9 mouse cellular contexts compared by ENCODE assay signal in the genomic region with DNA sequence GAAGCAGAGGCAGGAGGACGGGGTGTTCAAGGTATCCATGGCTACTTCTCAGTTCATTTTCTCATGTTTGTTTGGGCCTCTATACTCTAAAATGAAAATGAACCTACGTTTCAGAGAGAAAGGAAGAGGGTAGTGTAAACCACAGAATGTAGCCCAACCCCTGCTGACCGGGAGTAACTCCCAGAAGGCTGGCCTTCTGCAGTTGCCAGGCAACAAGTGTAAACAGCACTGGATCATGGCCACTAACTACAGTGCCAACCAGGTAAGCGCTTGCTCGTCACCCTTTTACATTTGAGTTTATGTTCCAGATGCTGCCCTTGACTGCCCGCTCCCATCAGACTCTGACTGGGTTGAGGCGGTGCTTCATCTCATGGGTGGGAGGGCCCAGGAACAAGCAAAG. TPM values are rescaled to one million over a fixed set of nuclear protein-coding genes. Genes with fewer than 3 reads are reported as not detected.
DNase-seq lines count a peak whose midpoint lies in the region; ATAC-seq and TF ChIP-seq lines count a peak whose summit lies in the region.
"Had no signal": no experiment of that assay in that cellular context is flagged by ENCODE, and none has a peak within 500 bp of the region (broad histone marks: within the 10 kb centered on the region; RNA-seq: fewer than 3 reads in every experiment).

No protein-coding gene starts in this region.

- DNase-seq in adrenal gland, postnatal 10 days: peak; percentile 62
- DNase-seq in adrenal gland, adult 8-10 months: no peak
- DNase-seq in kidney, adult 2 months: peak; percentile 74
- DNase-seq in lung, postnatal 36 days: peak; percentile 74
- no peak for DNase-seq in layer of hippocampus, postnatal 14 days (ENCODE audit: low spot score in 2 of 2)
- DNase-seq in cerebellum, postnatal 36 days: no peak

- H3K4me1 ChIP-seq in bone marrow macrophage, adult 2 months (ENCODE audit: control insufficient read depth, insufficient read depth, low read length): peaks cover 10% of the 10 kb centered on the region
- no peaks in the 10 kb centered on the region; the same call in 1 of the 2 replicates for H3K4me1 ChIP-seq in kidney, adult 2 months (ENCODE audit: control insufficient read depth, insufficient read depth, low read length)
- no peaks in the 10 kb centered on the region for H3K4me1 ChIP-seq in forebrain, embryonic 16.5 days (replicated peaks; ENCODE audit: control insufficient read depth, insufficient read depth, low read length)
- H3K4me1 ChIP-seq: embryonic facial prominence, embryonic 13.5 days had no signal

- no peak for TF ChIP-seq POLR2A in bone marrow macrophage, adult 2 months (IDR thresholded peaks at IDR 0.05; ENCODE audit: borderline replicate concordance, low read depth, low read length)
- TF ChIP-seq POLR2A in kidney, adult 2 months (IDR thresholded peaks at IDR 0.05; ENCODE audit: low read depth, low read length): no peak

- ATAC-seq in forebrain, embryonic 16.5 days: no peak

- TF ChIP-seq CTCF in bone marrow macrophage, adult 2 months (IDR thresholded peaks at IDR 0.05; ENCODE audit: low read depth, low read length): no peak
- TF ChIP-seq CTCF in kidney, adult 2 months (conservative IDR thresholded peaks at IDR 0.05; ENCODE audit: insufficient read depth, insufficient read length, low read depth, low read length): no peak

- H3K9me3 ChIP-seq in forebrain, embryonic 16.5 days (ENCODE audit: control insufficient read depth, low read length): no peaks in the 10 kb centered on the region
- H3K9me3 ChIP-seq: embryonic facial prominence, embryonic 13.5 days had no signal

- H3K9ac ChIP-seq in forebrain, embryonic 16.5 days (replicated peaks; ENCODE audit: low read depth, low read length): no peak overlapping the region
- H3K9ac ChIP-seq: embryonic facial prominence, embryonic 13.5 days had no signal

- H3K4me2 ChIP-seq in forebrain, embryonic 16.5 days (ENCODE audit: low read length): no peak overlapping the region
- H3K4me2 ChIP-seq: embryonic facial prominence, embryonic 13.5 days had no signal

- no peaks in the 10 kb centered on the region for H3K36me3 ChIP-seq in kidney, adult 2 months (ENCODE audit: control insufficient read depth, insufficient read depth, low read length)
- 0 out of 2 replicates have a peak, but pooled peaks cover 2% of the 10 kb centered on the region for H3K36me3 ChIP-seq in forebrain, embryonic 16.5 days (ENCODE audit: control insufficient read depth, insufficient read depth)

- no peak overlapping the region for H3K4me3 ChIP-seq in bone marrow macrophage, adult 2 months (ENCODE audit: insufficient read depth, low read length)
- H3K4me3 ChIP-seq in kidney, adult 2 months (ENCODE audit: insufficient read depth, low read depth, low read length): no peak overlapping the region
- H3K4me3 ChIP-seq in forebrain, embryonic 16.5 days (replicated peaks; ENCODE audit: low read length): no peak overlapping the region
- H3K4me3 ChIP-seq: embryonic facial prominence, embryonic 13.5 days had no signal

- no peaks in the 10 kb centered on the region for H3K27me3 ChIP-seq in kidney, adult 2 months (replicated peaks; ENCODE audit: control insufficient read depth, insufficient read depth, low read length)
- H3K27me3 ChIP-seq in forebrain, embryonic 16.5 days (replicated peaks; ENCODE audit: control insufficient read depth, insufficient read depth, low read length): no peaks in the 10 kb centered on the region
- H3K27me3 ChIP-seq: embryonic facial prominence, embryonic 13.5 days had no signal

- 23% methylated on average over 7 of the region's 7 CpGs for WGBS in kidney, adult 2 months
- WGBS in forebrain, embryonic 16.5 days: 38% methylated on average over 7 of the region's 7 CpGs

- peak overlapping the region; percentile 35 for H3K27ac ChIP-seq in bone marrow macrophage, adult 2 months (ENCODE audit: insufficient read depth, low read depth, low read length)
- no peak overlapping the region for H3K27ac ChIP-seq in kidney, adult 2 months (ENCODE audit: insufficient read depth, low read depth, low read length)
- no peak overlapping the region for H3K27ac ChIP-seq in forebrain, embryonic 16.5 days (ENCODE audit: low read length)
- H3K27ac ChIP-seq: embryonic facial prominence, embryonic 13.5 days had no signal

RNA-seq across cellular contexts. Expression of gene Cfap126, which starts 9.2 kb away (rescaled TPM):
- total RNA-seq in adrenal gland, postnatal 10 days (2021): 1 to 10 TPM in 1 of 2 experiments, under 1 TPM in 1; 0.51 to 1.3 TPM
- 1 to 10 TPM; 1.3 to 4.1 (median 3.1) TPM for total RNA-seq in adrenal gland, adult 8-10 months (2022)
- polyA plus RNA-seq in bone marrow macrophage, adult 2 months (2012; ENCODE audit: insufficient read depth, insufficient read length, missing spikeins): 4.5 and 5.7 TPM in 2 replicates
- polyA plus RNA-seq in kidney, adult 2 months (2012; rRNA removed): 15.6 and 16.7 TPM in 2 replicates
- polyA plus RNA-seq in forebrain, embryonic 16.5 days (2015; fragmentation: Nextera tagmentation; extraction: Ambion mirVana): 5.3 and 6.4 TPM in 2 replicates
- total RNA-seq in layer of hippocampus, postnatal 14 days (2021): 1 to 10 TPM; 1.8 to 3.9 TPM

RNA-seq across cellular contexts. Expression of gene Sdhc, which starts 27.5 kb away (rescaled TPM):
- total RNA-seq in adrenal gland, postnatal 10 days (2021): 100 to 1,000 TPM; 746 to 845 TPM
- total RNA-seq in adrenal gland, adult 8-10 months (2022): 100 to 1,000 TPM; 324 to 440 (median 382) TPM
- 205 and 226 TPM in 2 replicates for polyA plus RNA-seq in bone marrow macrophage, adult 2 months (2012; ENCODE audit: insufficient read depth, insufficient read length, missing spikeins)
- polyA plus RNA-seq in kidney, adult 2 months (2012; rRNA removed): 814 and 951 TPM in 2 replicates
- polyA plus RNA-seq in forebrain, embryonic 16.5 days (2015; fragmentation: Nextera tagmentation; extraction: Ambion mirVana): 206 and 226 TPM in 2 replicates
- total RNA-seq in layer of hippocampus, postnatal 14 days (2021): 100 to 1,000 TPM; 196 to 214 TPM

RNA-seq across cellular contexts. Expression of gene Mpz, which starts 27.6 kb away (rescaled TPM):
- 10 to 100 TPM; 10.1 to 20.4 TPM for total RNA-seq in adrenal gland, postnatal 10 days (2021)
- 1 to 10 TPM in 2 of 4 experiments, under 1 TPM in 2; 0.43 to 1.4 (median 1.2) TPM for total RNA-seq in adrenal gland, adult 8-10 months (2022)
- 2.0 TPM in 1 of 2 replicates, not detected in the other for polyA plus RNA-seq in bone marrow macrophage, adult 2 months (2012; ENCODE audit: insufficient read depth, insufficient read length, missing spikeins)
- polyA plus RNA-seq in kidney, adult 2 months (2012; rRNA removed): 3.5 and 7.7 TPM in 2 replicates
- not detected in 2 replicates for polyA plus RNA-seq in forebrain, embryonic 16.5 days (2015; fragmentation: Nextera tagmentation; extraction: Ambion mirVana)
- total RNA-seq in layer of hippocampus, postnatal 14 days (2021): not detected

RNA-seq across cellular contexts. Expression of gene Fcgr3, which starts 58.2 kb away (rescaled TPM):
- 10 to 100 TPM in 1 of 2 experiments, 1 to 10 TPM in 1; 9.8 to 10.4 TPM for total RNA-seq in adrenal gland, postnatal 10 days (2021)
- 10 to 100 TPM; 11.4 to 29.7 (median 23.1) TPM for total RNA-seq in adrenal gland, adult 8-10 months (2022)
- polyA plus RNA-seq in bone marrow macrophage, adult 2 months (2012; ENCODE audit: insufficient read depth, insufficient read length, missing spikeins): 1,121 and 1,154 TPM in 2 replicates
- polyA plus RNA-seq in kidney, adult 2 months (2012; rRNA removed): 4.8 and 6.4 TPM in 2 replicates
- polyA plus RNA-seq in forebrain, embryonic 16.5 days (2015; fragmentation: Nextera tagmentation; extraction: Ambion mirVana): 6.7 and 7.6 TPM in 2 replicates
- total RNA-seq in layer of hippocampus, postnatal 14 days (2021): 10 to 100 TPM; 10.2 to 11.6 TPM

Comparison
In these comparisons a context has a peak if more than half of its experiments do, and no peak if none do; other contexts are left out.
1. DNase-seq: peak in adrenal gland, postnatal 10 days (single experiment), kidney, adult 2 months (single experiment) and lung, postnatal 36 days (single experiment); none in adrenal gland, adult 8-10 months (single experiment), layer of hippocampus, postnatal 14 days (0 of 2) and cerebellum, postnatal 36 days (0 of 2).
2. RNA of gene Mpz, which starts 27.6 kb away (total RNA-seq): 10.1 to 20.4 TPM in adrenal gland, postnatal 10 days; 0.43 to 1.4 TPM in adrenal gland, adult 8-10 months and not detected in layer of hippocampus, postnatal 14 days; every median in the first group is over 4 times any median in the second.